Mouse (Mus musculus): ENCODE data around the gene Arhgdia. TPM values are rescaled to one million over a fixed set of nuclear protein-coding genes. Genes with fewer than 3 reads are reported as not detected.

The Arhgdia gene
- polyA plus RNA-seq, 1 experiment from 2014 or later: 360 TPM

DNA sequence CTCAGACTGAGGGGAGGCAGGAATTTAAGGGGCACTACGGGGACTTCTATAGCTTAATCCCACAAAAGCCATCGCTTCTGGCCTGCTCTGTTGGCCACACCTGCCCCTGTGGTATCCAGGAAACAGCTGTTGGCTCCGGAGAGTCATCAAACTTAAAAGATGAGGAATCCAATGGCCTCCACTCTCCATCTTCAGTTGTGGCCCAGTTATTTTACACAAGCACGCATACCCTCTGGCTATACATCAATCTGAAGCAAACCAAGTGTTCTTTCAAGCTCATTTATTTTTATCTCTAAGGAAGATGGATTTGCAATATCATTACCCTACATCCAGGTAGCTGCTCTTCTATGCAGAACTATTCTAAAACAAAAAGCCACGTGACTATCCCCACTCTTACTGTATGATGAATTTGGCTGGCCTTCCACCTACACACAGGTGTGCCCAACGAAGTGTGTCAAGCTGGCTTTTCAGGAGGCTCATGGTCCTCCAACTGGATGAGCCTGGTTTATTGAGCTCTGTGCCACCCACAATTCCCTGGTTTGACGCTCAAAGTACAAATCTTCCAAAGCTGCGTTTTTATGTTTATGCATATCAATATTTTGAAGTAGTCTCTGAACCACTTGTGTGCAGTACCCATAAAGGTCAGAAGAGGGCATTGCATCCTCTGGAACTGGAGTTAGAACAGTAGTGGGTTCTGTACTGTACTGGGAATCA lies 1.0 kb upstream of the Arhgdia start:
- Histone ChIP-seq H3K9ac (ENCODE audit: low read length) (peak overlapping the region; percentile 95), H3K9me3 (ENCODE audit: control insufficient read depth, low read length) (0 out of 2 replicates have a peak, but pooled peaks cover 3% of the 10 kb centered on the region), H3K27me3 (ENCODE audit: control insufficient read depth, insufficient read depth, low read length) (no peaks in the 10 kb centered on the region), H3K36me3 (ENCODE audit: control insufficient read depth, insufficient read depth, low read length) (peaks cover 62% of the 10 kb centered on the region), H3K4me1 (ENCODE audit: control insufficient read depth in 2 of 2, insufficient read depth in 2 of 2, low read length in 2 of 2) (peaks cover 21 to 23% of the 10 kb centered on the region in 2 experiments), H3K27ac (replicated peaks in 1 of 2; ENCODE audit: control insufficient read depth in 1 of 2, insufficient read depth in 1 of 2, low read depth in 2 of 2, low read length in 2 of 2) (peak overlapping the region; percentile 79 to 91), H3K4me2 (ENCODE audit: low read length) (peak overlapping the region; percentile 93), H3K4me3 (ENCODE audit: control insufficient read depth in 1 of 2, insufficient read depth in 1 of 2, low read depth in 1 of 2, low read length in 2 of 2) (peak overlapping the region; percentile 81 to 91)
- no peak for ATAC-seq (ENCODE audit: insufficient number of reproducible peaks, insufficient read depth, low FRiP score, low read depth)
- WGBS: 77% methylated on average over 8 of the region's 8 CpGs

DNA sequence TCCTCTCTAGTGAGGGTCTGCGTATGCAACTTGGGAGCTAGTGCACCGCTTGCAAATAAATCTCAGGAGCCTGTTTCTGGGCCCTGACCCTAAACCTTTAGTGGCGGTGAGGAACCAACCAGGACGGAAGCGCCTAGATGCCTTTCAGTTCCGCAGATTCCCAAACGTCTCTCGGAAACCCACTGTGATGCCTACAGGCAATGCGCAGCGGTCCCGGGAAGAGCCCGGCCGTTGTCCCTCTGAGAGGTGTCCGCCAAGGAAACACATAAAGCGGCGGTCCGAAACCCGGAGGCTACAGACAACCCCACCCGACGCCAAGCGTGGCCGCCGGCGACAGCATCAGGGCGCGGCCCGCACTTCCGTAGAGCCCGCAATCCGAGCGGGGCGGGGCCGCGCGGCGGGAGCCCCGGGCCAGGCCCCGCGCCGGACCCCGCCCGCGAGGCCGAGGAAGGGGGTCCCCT lies 523 bp downstream of the Arhgdia start:
- H3K36me3 ChIP-seq (ENCODE audit: control insufficient read depth, insufficient read depth, low read length): peaks cover 53% of the 10 kb centered on the region
- peak overlapping the region; percentile 80 to 91 for H3K27ac ChIP-seq (replicated peaks in 1 of 2; ENCODE audit: control insufficient read depth in 1 of 2, insufficient read depth in 1 of 2, low read depth in 2 of 2, low read length in 2 of 2)
- peak; percentile 37; the same call in 1 of the 2 replicates for ATAC-seq (ENCODE audit: insufficient number of reproducible peaks, insufficient read depth, low FRiP score, low read depth)
- peak overlapping the region; percentile 93 for H3K4me2 ChIP-seq (ENCODE audit: low read length)
- under 1% methylated on average over 44 of the region's 44 CpGs for WGBS
- H3K4me3 ChIP-seq (ENCODE audit: control insufficient read depth in 1 of 2, insufficient read depth in 1 of 2, low read depth in 1 of 2, low read length in 2 of 2): peak overlapping the region; percentile 81 to 91
- 0 out of 2 replicates have a peak, but pooled peaks cover 3% of the 10 kb centered on the region for H3K9me3 ChIP-seq (ENCODE audit: control insufficient read depth, low read length)
- no peaks in the 10 kb centered on the region for H3K27me3 ChIP-seq (ENCODE audit: control insufficient read depth, insufficient read depth, low read length)
- peak overlapping the region; percentile 95 for H3K9ac ChIP-seq (ENCODE audit: low read length)
- H3K4me1 ChIP-seq (ENCODE audit: control insufficient read depth in 2 of 2, insufficient read depth in 2 of 2, low read length in 2 of 2): peaks cover 21 to 23% of the 10 kb centered on the region in 2 experiments

DNA sequence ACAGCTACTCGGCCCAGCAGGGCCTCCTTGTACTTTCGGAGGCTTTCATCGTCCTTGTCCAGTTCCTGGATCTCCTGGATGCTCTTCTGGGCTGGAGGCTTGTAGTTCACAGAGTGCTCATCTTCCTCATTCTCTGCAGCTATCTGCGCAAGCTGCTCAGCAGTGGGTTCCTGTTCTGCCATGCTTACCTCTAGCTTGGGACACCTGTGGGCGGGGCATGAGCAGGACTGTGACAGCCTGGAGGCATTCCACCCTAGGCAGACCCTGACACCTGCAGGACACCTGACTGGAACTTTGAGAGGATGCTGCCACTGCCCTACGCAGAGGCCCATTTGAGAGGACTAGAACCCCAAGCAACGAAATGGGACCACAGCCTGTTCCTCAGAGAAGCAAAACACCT lies 1.2 kb downstream of the Arhgdia start:
- 0 out of 2 replicates have a peak, but pooled peaks cover 3% of the 10 kb centered on the region for H3K9me3 ChIP-seq (ENCODE audit: control insufficient read depth, low read length)
- H3K27ac ChIP-seq (replicated peaks in 1 of 2; ENCODE audit: control insufficient read depth in 1 of 2, insufficient read depth in 1 of 2, low read depth in 2 of 2, low read length in 2 of 2): peak overlapping the region; percentile 80 to 91; a peak in 3 of 4 replicates
- H3K4me2 ChIP-seq (ENCODE audit: low read length): peak overlapping the region; percentile 93
- peak overlapping the region; percentile 81 to 91 for H3K4me3 ChIP-seq (ENCODE audit: control insufficient read depth in 1 of 2, insufficient read depth in 1 of 2, low read depth in 1 of 2, low read length in 2 of 2)
- peaks cover 21 to 23% of the 10 kb centered on the region in 2 experiments for H3K4me1 ChIP-seq (ENCODE audit: control insufficient read depth in 2 of 2, insufficient read depth in 2 of 2, low read length in 2 of 2)
- WGBS: 53% methylated on average over 7 of the region's 7 CpGs
- peak overlapping the region; percentile 95 for H3K9ac ChIP-seq (ENCODE audit: low read length)
- ATAC-seq (ENCODE audit: insufficient number of reproducible peaks, insufficient read depth, low FRiP score, low read depth): no peak
- no peaks in the 10 kb centered on the region for H3K27me3 ChIP-seq (ENCODE audit: control insufficient read depth, insufficient read depth, low read length)
- peaks cover 47% of the 10 kb centered on the region for H3K36me3 ChIP-seq (ENCODE audit: control insufficient read depth, insufficient read depth, low read length)

DNA sequence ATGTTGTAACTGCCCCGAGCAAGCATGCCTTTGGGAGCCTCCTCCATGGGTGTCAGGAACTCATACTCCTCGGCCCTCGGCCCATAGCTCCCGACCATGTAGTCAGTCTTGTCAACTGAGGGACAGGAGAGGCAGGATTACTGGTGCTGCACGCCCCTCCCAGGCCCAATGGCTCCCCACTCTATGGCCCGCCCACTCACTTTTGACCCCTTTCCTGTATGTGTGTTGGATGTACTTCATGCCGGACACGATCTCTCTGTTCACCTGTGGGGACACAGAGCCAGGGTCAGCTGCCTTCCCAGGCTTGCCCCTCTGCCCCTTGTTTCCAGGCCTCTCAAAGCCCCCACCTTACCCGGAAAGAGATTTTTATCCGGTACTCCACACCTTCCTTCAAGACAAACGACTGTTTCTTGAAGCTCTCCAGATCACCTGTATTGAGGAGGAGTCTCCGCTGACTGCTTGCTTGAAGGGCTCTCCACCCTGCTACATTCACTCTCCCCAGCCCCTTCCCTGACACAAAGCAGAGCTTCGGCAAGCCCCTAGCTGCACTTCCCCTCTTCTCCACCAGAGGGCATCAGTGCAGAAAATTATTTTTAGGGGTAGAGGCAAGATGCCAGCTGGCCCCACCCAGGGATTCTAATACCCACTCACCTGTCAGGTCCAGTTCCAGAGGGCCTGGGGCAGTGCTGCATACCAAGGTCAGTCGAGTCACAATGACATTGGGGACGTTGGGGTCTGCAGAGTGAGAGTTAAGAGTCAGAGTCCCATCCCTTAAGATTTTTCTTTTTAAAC lies 1.9 kb downstream of the Arhgdia start:
- no peaks in the 10 kb centered on the region for H3K27me3 ChIP-seq (ENCODE audit: control insufficient read depth, insufficient read depth, low read length)
- no peak for ATAC-seq (ENCODE audit: insufficient number of reproducible peaks, insufficient read depth, low FRiP score, low read depth)
- 0 out of 2 replicates have a peak, but pooled peaks cover 3% of the 10 kb centered on the region for H3K9me3 ChIP-seq (ENCODE audit: control insufficient read depth, low read length)
- WGBS: 43% methylated on average over 15 of the region's 15 CpGs
- peaks cover 43% of the 10 kb centered on the region for H3K36me3 ChIP-seq (ENCODE audit: control insufficient read depth, insufficient read depth, low read length)
- peak overlapping the region in 1 of 2 experiments; percentile 91; a peak in 2 of 4 replicates for H3K27ac ChIP-seq (replicated peaks in 1 of 2; ENCODE audit: control insufficient read depth in 1 of 2, insufficient read depth in 1 of 2, low read depth in 2 of 2, low read length in 2 of 2)
- peak overlapping the region; percentile 81 to 91 for H3K4me3 ChIP-seq (ENCODE audit: control insufficient read depth in 1 of 2, insufficient read depth in 1 of 2, low read depth in 1 of 2, low read length in 2 of 2)
- H3K4me1 ChIP-seq (ENCODE audit: control insufficient read depth in 2 of 2, insufficient read depth in 2 of 2, low read length in 2 of 2): peaks cover 21 to 26% of the 10 kb centered on the region in 2 experiments
- H3K4me2 ChIP-seq (ENCODE audit: low read length): peak overlapping the region; percentile 93
- H3K9ac ChIP-seq (ENCODE audit: low read length): peak overlapping the region; percentile 95

DNA sequence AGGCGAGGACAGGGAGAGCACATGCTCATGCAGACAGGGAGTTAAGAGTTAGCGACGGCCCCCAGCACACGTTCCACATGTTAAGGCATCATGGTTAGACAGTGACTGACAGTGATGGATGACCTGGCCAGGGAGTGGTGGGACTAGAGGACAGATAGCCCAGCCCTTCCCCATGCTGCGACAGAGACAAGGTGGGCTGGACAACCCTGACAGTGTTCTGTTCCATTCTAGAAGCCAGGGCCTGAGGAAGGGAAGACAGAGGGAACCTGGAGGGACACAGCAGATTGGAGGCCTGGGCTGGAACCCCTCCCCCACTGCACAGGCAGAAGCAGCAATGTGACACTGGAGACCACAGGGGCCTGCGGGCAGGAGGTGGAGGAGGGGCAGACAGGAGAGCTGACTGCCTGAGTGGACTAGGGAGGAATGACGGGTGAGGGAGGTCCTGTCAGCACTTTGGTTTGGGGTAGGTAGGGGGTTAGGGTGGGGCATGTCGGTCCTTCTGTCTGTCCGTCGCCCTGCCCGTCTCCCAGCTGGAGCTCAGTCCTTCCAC lies 2.7 kb downstream of the Arhgdia start:
- H3K4me3 ChIP-seq (ENCODE audit: control insufficient read depth in 1 of 2, insufficient read depth in 1 of 2, low read depth in 1 of 2, low read length in 2 of 2): no peak overlapping the region
- no peak overlapping the region for H3K27ac ChIP-seq (replicated peaks in 1 of 2; ENCODE audit: control insufficient read depth in 1 of 2, insufficient read depth in 1 of 2, low read depth in 2 of 2, low read length in 2 of 2)
- H3K27me3 ChIP-seq (ENCODE audit: control insufficient read depth, insufficient read depth, low read length): no peaks in the 10 kb centered on the region
- peaks cover 24 to 34% of the 10 kb centered on the region in 2 experiments for H3K4me1 ChIP-seq (ENCODE audit: control insufficient read depth in 2 of 2, insufficient read depth in 2 of 2, low read length in 2 of 2)
- H3K9me3 ChIP-seq (ENCODE audit: control insufficient read depth, low read length): 0 out of 2 replicates have a peak, but pooled peaks cover under 1% of the 10 kb centered on the region
- no peak overlapping the region for H3K4me2 ChIP-seq (ENCODE audit: low read length)
- H3K9ac ChIP-seq (ENCODE audit: low read length): no peak overlapping the region
- 63% methylated on average over 11 of the region's 11 CpGs for WGBS
- no peak for ATAC-seq (ENCODE audit: insufficient number of reproducible peaks, insufficient read depth, low FRiP score, low read depth)
- H3K36me3 ChIP-seq (ENCODE audit: control insufficient read depth, insufficient read depth, low read length): peaks cover 37% of the 10 kb centered on the region

DNA sequence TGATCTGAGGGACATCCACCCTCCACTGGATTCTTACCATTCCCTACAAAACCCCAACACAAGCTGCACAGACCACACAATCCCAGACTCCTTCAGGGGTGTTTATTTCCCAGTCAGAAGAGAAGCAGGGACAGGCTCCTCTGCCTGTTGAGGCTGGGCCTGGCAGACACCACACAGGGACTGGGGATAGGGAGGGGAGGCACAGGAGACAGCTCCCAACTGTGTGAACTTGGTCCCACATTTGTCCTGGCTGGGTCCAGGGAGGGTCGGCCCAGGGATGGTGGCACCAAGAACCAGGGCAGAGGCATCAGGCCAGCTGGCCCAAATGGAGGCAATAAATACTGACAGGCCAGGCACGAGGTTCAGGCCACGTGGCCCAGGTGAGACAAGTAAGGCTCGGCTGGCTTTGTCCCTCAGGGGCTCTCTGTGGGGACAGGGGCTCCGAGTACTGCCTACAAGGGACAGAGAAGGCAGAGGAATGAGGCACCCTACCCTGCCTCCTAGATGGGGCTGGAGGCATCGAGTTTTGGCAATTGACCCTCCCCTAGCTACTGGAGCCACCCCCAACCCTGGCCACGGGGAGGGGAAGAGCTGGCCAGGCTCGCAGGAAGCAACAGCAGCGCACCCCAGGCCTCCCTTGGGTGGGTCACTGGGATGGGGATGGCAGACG lies 3.3 kb downstream of the Arhgdia start:
- Histone ChIP-seq H3K27me3 (ENCODE audit: control insufficient read depth, insufficient read depth, low read length) (no peaks in the 10 kb centered on the region), H3K27ac (replicated peaks in 1 of 2; ENCODE audit: control insufficient read depth in 1 of 2, insufficient read depth in 1 of 2, low read depth in 2 of 2, low read length in 2 of 2) (no peak overlapping the region), H3K4me2 (ENCODE audit: low read length) (no peak overlapping the region), H3K4me3 (ENCODE audit: control insufficient read depth in 1 of 2, insufficient read depth in 1 of 2, low read depth in 1 of 2, low read length in 2 of 2) (no peak overlapping the region), H3K4me1 (ENCODE audit: control insufficient read depth in 2 of 2, insufficient read depth in 2 of 2, low read length in 2 of 2) (peaks cover 24 to 34% of the 10 kb centered on the region in 2 experiments), H3K9ac (ENCODE audit: low read length) (no peak overlapping the region), H3K9me3 (ENCODE audit: control insufficient read depth, low read length) (no peaks in the 10 kb centered on the region), H3K36me3 (ENCODE audit: control insufficient read depth, insufficient read depth, low read length) (peaks cover 36% of the 10 kb centered on the region)
- no peak for ATAC-seq (ENCODE audit: insufficient number of reproducible peaks, insufficient read depth, low FRiP score, low read depth)
- WGBS: 77% methylated on average over 10 of the region's 10 CpGs

All from heart, embryonic 14.5 days (tissue).